Mouse (Mus musculus): Measurements from ENCODE around the gene 9030612E09Rik. TPM values are rescaled to one million over a fixed set of nuclear protein-coding genes. Genes with fewer than 3 reads are reported as not detected.

The 9030612E09Rik gene
- total RNA-seq, 2 experiments from 2014 or later: 1.9 to 2.6 TPM

DNA sequence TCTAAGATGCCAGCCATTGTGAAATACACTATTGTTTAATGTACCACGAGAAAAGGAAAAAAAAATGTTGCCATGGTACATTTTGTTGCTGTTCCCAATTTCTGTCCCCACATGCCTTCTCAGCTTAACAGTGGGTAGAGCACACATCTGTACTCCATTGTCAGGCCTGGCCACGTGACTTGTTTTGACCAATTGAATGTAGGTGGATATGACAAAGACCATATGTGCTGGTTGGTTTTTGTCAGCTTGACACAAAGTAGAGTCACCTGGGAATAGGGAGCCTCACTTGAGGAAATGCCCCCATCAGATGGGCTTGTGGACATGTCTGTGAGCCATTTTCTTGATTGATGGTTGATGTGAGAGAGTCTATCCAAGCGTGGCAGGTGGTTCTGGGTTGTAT, 29.4 kb downstream of the 9030612E09Rik start:
- no peak for DNase-seq

DNA sequence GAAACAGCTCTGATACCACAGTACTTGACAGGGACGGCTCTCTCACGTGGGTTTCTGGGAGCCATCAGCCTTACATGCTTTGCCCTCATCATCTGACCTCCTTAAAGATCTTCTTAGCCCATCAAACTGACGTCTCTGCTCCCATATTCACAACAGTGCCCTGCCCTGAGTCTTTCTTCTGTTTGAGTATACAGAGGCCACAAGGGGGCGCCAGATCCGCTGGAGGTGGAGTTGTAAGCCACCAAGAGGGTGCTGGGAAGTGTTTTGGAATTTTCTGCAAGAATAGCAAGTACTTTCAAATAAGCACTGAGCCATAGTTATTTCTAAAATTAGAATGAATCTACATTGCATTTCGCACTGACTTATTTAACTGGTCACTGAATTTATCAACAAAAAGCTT, 37.4 kb downstream of the 9030612E09Rik start:
- DNase-seq: no peak

DNA sequence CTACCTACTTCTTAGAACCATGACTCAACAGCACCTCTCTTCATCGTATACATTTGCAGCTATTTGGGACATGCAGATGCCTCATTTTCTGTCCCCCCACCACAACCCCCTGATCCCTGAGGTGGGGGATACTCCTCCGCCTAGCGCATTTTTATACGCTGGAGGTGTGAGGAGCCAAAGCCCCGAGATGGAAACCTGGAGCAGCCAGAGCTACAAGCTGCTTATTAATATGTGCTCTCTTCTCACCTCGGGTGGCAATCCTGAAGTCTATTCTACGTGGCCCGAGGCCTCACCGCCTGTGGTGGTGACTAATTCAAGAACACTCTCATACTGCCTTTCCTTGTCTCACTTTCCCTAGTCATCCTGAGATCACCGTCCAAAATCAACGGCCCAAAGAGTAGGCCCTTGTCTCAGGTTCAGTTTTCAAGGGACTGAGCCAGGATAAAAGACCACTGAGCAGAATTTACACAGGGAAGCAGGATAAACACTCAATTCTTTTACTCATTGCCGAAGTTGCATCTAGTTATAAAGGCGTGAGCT, 42.9 kb downstream of the 9030612E09Rik start:
- DNase-seq: no peak

DNA sequence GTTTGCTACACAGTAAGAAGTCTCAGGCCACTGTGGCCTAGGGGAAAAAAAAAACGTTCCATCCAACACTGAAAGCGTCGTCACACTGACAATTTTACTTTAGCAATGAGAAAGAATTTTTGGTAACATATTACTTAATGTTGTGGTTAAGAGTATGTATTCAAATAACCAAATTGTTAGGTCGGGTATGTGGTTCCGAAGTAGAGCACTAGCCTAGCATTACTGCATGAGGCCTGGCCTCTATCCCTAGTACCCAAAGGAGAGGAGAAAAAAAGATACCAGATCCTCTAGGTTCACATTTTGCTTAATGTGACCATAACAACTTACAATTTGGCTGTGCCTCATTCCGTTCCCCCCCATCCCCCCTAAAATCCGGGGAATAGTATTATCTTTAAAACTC, 46.0 kb downstream of the 9030612E09Rik start:
- DNase-seq: no peak

DNA sequence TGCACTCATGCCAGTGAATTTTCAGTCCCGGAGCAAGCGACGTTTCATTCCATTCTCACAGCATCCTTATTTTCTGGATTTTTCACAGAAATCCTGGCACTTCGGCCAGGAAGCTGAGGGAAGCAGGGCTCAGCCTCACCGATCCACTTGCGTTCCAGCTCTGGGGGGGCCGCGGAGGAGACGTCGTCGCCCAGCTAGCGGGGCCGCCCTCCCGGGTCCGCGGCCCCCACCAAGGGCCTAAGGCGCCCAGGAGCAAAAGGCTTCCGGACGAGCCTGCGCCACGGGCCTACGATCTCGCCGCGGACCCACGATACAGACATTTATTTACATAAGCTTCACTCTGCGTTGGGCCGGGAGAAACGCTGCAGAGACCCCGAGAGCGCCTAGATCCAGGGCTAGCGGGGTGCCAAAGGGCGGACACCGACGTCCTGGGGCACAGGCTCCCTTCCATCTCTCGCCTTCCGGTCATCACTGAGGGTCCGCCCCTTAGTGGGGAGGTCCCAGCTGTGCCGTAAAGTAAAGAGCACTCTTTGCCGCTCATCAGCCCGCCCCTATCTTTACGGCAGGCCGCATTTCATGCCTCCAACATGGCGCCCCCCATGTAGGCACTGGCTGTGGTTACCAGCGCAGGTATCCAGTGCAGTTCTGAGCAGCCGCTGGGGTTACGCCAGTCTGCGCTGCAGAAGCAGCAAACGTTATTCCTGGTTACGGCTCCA, 46.6 kb downstream of the 9030612E09Rik start, which contains the start of gene Pdss2:
Gene Pdss2, plus strand, starts transcription at position 577 of the 716 bp plus-strand sequence.
- peak; percentile 94 for DNase-seq

DNA sequence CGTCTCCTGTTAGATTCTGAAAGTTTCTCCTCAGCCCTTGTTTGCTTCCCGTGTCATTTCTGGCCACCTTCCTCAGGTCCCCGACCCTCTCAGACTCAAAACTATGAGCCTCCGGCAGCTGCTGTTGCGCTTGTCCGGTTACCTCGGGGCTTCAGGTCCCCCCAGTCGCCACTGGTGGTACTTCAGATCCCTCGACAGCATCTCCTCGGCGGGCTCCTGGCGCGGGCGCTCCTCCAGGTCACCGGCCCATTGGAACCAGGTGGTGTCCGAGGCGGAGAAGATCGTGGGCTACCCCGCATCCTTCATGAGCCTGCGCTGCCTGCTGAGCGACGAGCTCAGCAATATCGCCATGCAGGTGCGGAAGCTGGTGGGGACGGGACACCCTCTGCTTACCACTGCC, 47.2 kb downstream of the 9030612E09Rik start:
- DNase-seq: no peak

DNA sequence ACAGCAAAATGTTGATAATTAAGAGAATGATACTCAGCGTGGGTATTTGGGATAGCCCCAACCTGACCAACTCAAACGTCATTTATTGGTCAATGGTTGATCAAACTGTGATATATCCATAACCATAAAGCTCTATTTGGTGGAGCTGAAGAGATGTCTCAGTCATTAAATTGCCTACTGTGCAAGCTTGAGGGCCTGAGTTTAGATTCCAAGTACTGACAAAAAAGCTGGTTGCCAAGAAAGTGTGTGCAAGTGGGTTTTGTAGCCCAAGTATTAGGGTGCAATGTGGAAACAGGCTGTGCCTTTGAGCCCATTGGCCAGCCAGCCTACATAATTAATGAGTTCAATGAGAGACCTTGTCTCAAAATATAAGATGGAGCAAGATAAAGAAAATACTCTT, 48.9 kb downstream of the 9030612E09Rik start:
- DNase-seq: no peak

Other genes starting within 250 kb of the 9030612E09Rik start
- 10 to 100 TPM; 22.7 to 24.3 TPM for gene Sobp, start 174 bp upstream of the 9030612E09Rik start, total RNA-seq (2021)
- gene Pdss2, start 46.8 kb downstream of the 9030612E09Rik start, total RNA-seq (2021): 10 to 100 TPM; 17.8 to 20.1 TPM

All from gastrocnemius, postnatal 25 days (tissue).